ENCODE assay signal across 30 mouse cellular contexts in genomic region chr16:12807351-12807871, GRCm38 (mm10).
DNase-seq lines count a peak whose midpoint lies in the region; ATAC-seq and TF ChIP-seq lines count a peak whose summit lies in the region.
"Had no signal": no experiment of that assay in that cellular context is flagged by ENCODE, and none has a peak within 500 bp of the region (broad histone marks: within the 10 kb centered on the region; RNA-seq: fewer than 3 reads in every experiment).

No protein-coding gene starts in this region.

- WGBS in limb, embryonic 12.5 days: 36% methylated on average over 8 of the region's 8 CpGs
- WGBS in lung, postnatal 0 days: 59% methylated on average over 8 of the region's 8 CpGs

- ATAC-seq in limb, embryonic 12.5 days (ENCODE audit: insufficient number of reproducible peaks, insufficient read depth, low FRiP score, low TSS enrichment, low read depth): peak; percentile 73; the same call in 1 of the 2 replicates
- no peak for ATAC-seq in lung, postnatal 0 days
- ATAC-seq: activated CD4-positive, CD25-positive, alpha-beta regulatory T cell, adult 4 months; CD4-positive, CD25-positive, alpha-beta regulatory T cell, adult 4 months; forebrain, embryonic 15.5 days; hindbrain, embryonic 16.5 days; inflammation-experienced regulatory T-cells, adult 6 months; Patski had no signal

- TF ChIP-seq CTCF in lung, postnatal 0 days (IDR thresholded peaks at IDR 0.05): no peak

- no peaks in the 10 kb centered on the region for H3K9me3 ChIP-seq in ES-E14 (ENCODE audit: control insufficient read depth, insufficient read depth, low read depth, low read length)
- no peaks in the 10 kb centered on the region for H3K9me3 ChIP-seq in limb, embryonic 12.5 days
- H3K9me3 ChIP-seq in lung, postnatal 0 days (ENCODE audit: low read length): no peaks in the 10 kb centered on the region
- H3K9me3 ChIP-seq: embryonic facial prominence, embryonic 10.5 days; embryonic facial prominence, embryonic 13.5 days; forebrain, embryonic 12.5 days; forebrain, embryonic 15.5 days; G1E; heart, embryonic 12.5 days; heart, embryonic 15.5 days; hindbrain, embryonic 10.5 days; hindbrain, embryonic 13.5 days had no signal

- no peaks in the 10 kb centered on the region for H3K27me3 ChIP-seq in limb, embryonic 12.5 days
- H3K27me3 ChIP-seq in lung, postnatal 0 days (replicated peaks; ENCODE audit: insufficient read depth, low read length): no peaks in the 10 kb centered on the region
- H3K27me3 ChIP-seq: embryonic facial prominence, embryonic 13.5 days; forebrain, embryonic 12.5 days; forebrain, embryonic 15.5 days; heart, embryonic 12.5 days; heart, embryonic 15.5 days; hindbrain, embryonic 13.5 days had no signal

- in situ Hi-C loops in ES-E14 (cut with MboI; ENCODE audit: low sequenced_read_pairs in 2 of 2, unreplicated experiment in 2 of 2): no loop called here

- no peak overlapping the region for H3K27ac ChIP-seq in ES-E14 (ENCODE audit: insufficient read depth, low read depth, low read length, poor library complexity, severe bottlenecking)
- no peak overlapping the region for H3K27ac ChIP-seq in limb, embryonic 12.5 days
- H3K27ac ChIP-seq in lung, postnatal 0 days (ENCODE audit: low read length): no peak overlapping the region
- H3K27ac ChIP-seq: embryonic facial prominence, embryonic 10.5 days; embryonic facial prominence, embryonic 13.5 days; forebrain, embryonic 12.5 days; forebrain, embryonic 15.5 days; heart, embryonic 15.5 days; hindbrain, embryonic 10.5 days; hindbrain, embryonic 13.5 days had no signal

- H3K4me2 ChIP-seq in limb, embryonic 12.5 days: no peak overlapping the region
- H3K4me2 ChIP-seq in lung, postnatal 0 days (replicated peaks; ENCODE audit: low read depth, low read length): no peak overlapping the region
- H3K4me2 ChIP-seq: embryonic facial prominence, embryonic 13.5 days; forebrain, embryonic 12.5 days; forebrain, embryonic 15.5 days; heart, embryonic 12.5 days; heart, embryonic 15.5 days; hindbrain, embryonic 13.5 days had no signal

- no peak for TF ChIP-seq EP300 in lung, postnatal 0 days (IDR thresholded peaks at IDR 0.05)

- H3K4me3 ChIP-seq in ES-E14 (ENCODE audit: insufficient read depth in 1 of 2, low read depth in 1 of 2, low read length in 2 of 2, poor library complexity in 1 of 2, severe bottlenecking in 1 of 2): no peak overlapping the region
- no peak overlapping the region for H3K4me3 ChIP-seq in limb, embryonic 12.5 days (replicated peaks)
- H3K4me3 ChIP-seq in lung, postnatal 0 days (ENCODE audit: low read depth, low read length): no peak overlapping the region
- H3K4me3 ChIP-seq: embryonic facial prominence, embryonic 10.5 days; embryonic facial prominence, embryonic 13.5 days; erythroblast, embryonic 14.5 days; forebrain, embryonic 12.5 days; forebrain, embryonic 15.5 days; heart, embryonic 12.5 days; heart, embryonic 15.5 days; hindbrain, embryonic 10.5 days; hindbrain, embryonic 13.5 days had no signal

- peaks cover 0 to 2% of the 10 kb centered on the region in 2 experiments; a peak in 3 of 4 replicates for H3K4me1 ChIP-seq in ES-E14 (ENCODE audit: control insufficient read depth in 2 of 2, insufficient read depth in 2 of 2, low read length in 2 of 2, poor library complexity in 1 of 2)
- H3K4me1 ChIP-seq in limb, embryonic 12.5 days (replicated peaks): no peaks in the 10 kb centered on the region; the same call in 1 of the 2 replicates
- H3K4me1 ChIP-seq in lung, postnatal 0 days (ENCODE audit: insufficient read depth, low read depth, low read length): no peaks in the 10 kb centered on the region
- H3K4me1 ChIP-seq: embryonic facial prominence, embryonic 10.5 days; embryonic facial prominence, embryonic 13.5 days; forebrain, embryonic 12.5 days; forebrain, embryonic 15.5 days; heart, embryonic 12.5 days; heart, embryonic 15.5 days; hindbrain, embryonic 10.5 days; hindbrain, embryonic 13.5 days had no signal

- H3K9ac ChIP-seq in ES-E14 (ENCODE audit: insufficient read depth, low read depth, low read length, poor library complexity, severe bottlenecking): no peak overlapping the region
- H3K9ac ChIP-seq in limb, embryonic 12.5 days (replicated peaks): no peak overlapping the region
- H3K9ac ChIP-seq in lung, postnatal 0 days (replicated peaks; ENCODE audit: low read depth): no peak overlapping the region
- H3K9ac ChIP-seq: embryonic facial prominence, embryonic 13.5 days; forebrain, embryonic 12.5 days; forebrain, embryonic 15.5 days; heart, embryonic 12.5 days; heart, embryonic 15.5 days; hindbrain, embryonic 13.5 days had no signal

- DNase-seq in ES-CJ7 (ENCODE audit: low read depth, low spot score) (peak; percentile 89), ES-E14 (ENCODE audit: low read depth, low spot score) (peak; percentile 33)
- DNase-seq in lung, postnatal 0 days (ENCODE audit: low spot score): no peak
- no peak for DNase-seq in left cerebral cortex, adult 18-20 months (ENCODE audit: low spot score in 2 of 2)
- no peak for DNase-seq in thymus, postnatal 36 days
- DNase-seq: adrenal gland, postnatal 10 days; adrenal gland, postnatal 36 days; cerebellum, adult 18-20 months; cerebellum, adult 9-10 months; cerebellum, postnatal 14 days; gastrocnemius, postnatal 25 days; heart, adult 18-20 months; heart, postnatal 10 days; heart, postnatal 36 days had no signal

- no peaks in the 10 kb centered on the region for H3K36me3 ChIP-seq in ES-E14 (ENCODE audit: control insufficient read depth, insufficient read depth, low read length, poor library complexity, severe bottlenecking)
- H3K36me3 ChIP-seq in limb, embryonic 12.5 days: no peaks in the 10 kb centered on the region
- no peaks in the 10 kb centered on the region for H3K36me3 ChIP-seq in lung, postnatal 0 days (ENCODE audit: insufficient read depth, low read length)
- H3K36me3 ChIP-seq: embryonic facial prominence, embryonic 10.5 days; embryonic facial prominence, embryonic 13.5 days; forebrain, embryonic 12.5 days; forebrain, embryonic 15.5 days; G1E; heart, embryonic 12.5 days; heart, embryonic 15.5 days; hindbrain, embryonic 10.5 days; hindbrain, embryonic 13.5 days had no signal

TF ChIP-seq in ES-E14, 5 proteins besides CTCF, POLR2A, EP300 and RAD21:
- TF ChIP-seq ZC3H11A (IDR thresholded peaks at IDR 0.05; ENCODE audit: borderline replicate concordance, low read depth, low read length) (no peak), ZNF384 (IDR thresholded peaks at IDR 0.05; ENCODE audit: low read depth, low read length) (no peak), HCFC1 (IDR thresholded peaks at IDR 0.05; ENCODE audit: borderline replicate concordance, insufficient read depth, low read length) (no peak), CHD2 (IDR thresholded peaks at IDR 0.05; ENCODE audit: low read depth, low read length) (no peak), MAFK (IDR thresholded peaks at IDR 0.05; ENCODE audit: insufficient read depth, low read depth, low read length) (no peak)

Comparison
In these comparisons a context has a peak if more than half of its experiments do, and no peak if none do; other contexts are left out.
1. DNase-seq: peak in ES-CJ7 (single experiment) and ES-E14 (single experiment); none in lung, postnatal 0 days (single experiment), left cerebral cortex, adult 18-20 months (0 of 2) and thymus, postnatal 36 days (0 of 2).